Mouse (Mus musculus) limb, embryonic 14.5 days (tissue): ENCODE data around the gene Col12a1. TPM values are rescaled to one million over a fixed set of nuclear protein-coding genes. Genes with fewer than 3 reads are reported as not detected.

Experiments
- ATAC-seq: fragments of 200-750 bp; cut with Nextera tagmentation; 2 replicates; pipeline ENCODE4 v1.8.0; 2017; ENCODE audit warnings: low read depth, moderate number of reproducible peaks, moderate TSS enrichment; ENCODE audit not compliant: low FRiP score
- DNase-seq: peaks from one replicate; pipeline ENCODE4 v3.0.0-alpha.2; 2015; ENCODE audit warnings: low spot score
- H3K27ac ChIP-seq: fragments of 300-500 bp; sonication (generic); replicated peaks from 2 replicates; pipeline ENCODE4 v1.5.1; 2014; ENCODE audit warnings: low read depth, mild to moderate bottlenecking, low read length, moderate library complexity, mixed read lengths
- H3K27me3 ChIP-seq: fragments of 300-500 bp; sonication (generic); 2 replicates; pipeline ENCODE4 v1.6.1; 2014; ENCODE audit warnings: low read length, mixed read lengths; ENCODE audit not compliant: control insufficient read depth, insufficient read depth
- H3K36me3 ChIP-seq: fragments of 300-500 bp; sonication (generic); 2 replicates; pipeline ENCODE4 v1.6.1; 2014; ENCODE audit warnings: mild to moderate bottlenecking, low read length, moderate library complexity, mixed read lengths; ENCODE audit not compliant: control insufficient read depth, insufficient read depth
- H3K4me1 ChIP-seq: fragments of 300-500 bp; sonication (generic); 2 replicates; pipeline ENCODE4 v1.6.1; 2014; ENCODE audit warnings: antibody characterized with exemption, low read length, mixed read lengths; ENCODE audit not compliant: control insufficient read depth, insufficient read depth
- H3K4me2 ChIP-seq: fragments of 300-500 bp; sonication (generic); replicated peaks from 2 replicates; pipeline ENCODE4 v1.6.1; 2014; ENCODE audit warnings: low read depth, mild to moderate bottlenecking, low read length, moderate library complexity; ENCODE audit not compliant: severe bottlenecking
- H3K4me3 ChIP-seq: fragments of 300-500 bp; sonication (generic); replicated peaks from 2 replicates; pipeline ENCODE4 v1.5.1; 2014; ENCODE audit warnings: low read length
- H3K9ac ChIP-seq: fragments of 300-500 bp; sonication (generic); 2 replicates; pipeline ENCODE4 v1.6.1; 2014; ENCODE audit warnings: mild to moderate bottlenecking, low read depth, low read length, moderate library complexity; ENCODE audit not compliant: severe bottlenecking
- H3K9me3 ChIP-seq: fragments of 300-500 bp; sonication (generic); 2 replicates; pipeline ENCODE4 v1.6.1; 2016; ENCODE audit warnings: low read length; ENCODE audit not compliant: control insufficient read depth
- POLR2A ChIP-seq: fragments of 200-500 bp; IDR thresholded peaks from 2 replicates; pipeline ENCODE4 v1.8.0; 2012; ENCODE audit warnings: inconsistent platforms, mild to moderate bottlenecking, moderate library complexity, borderline replicate concordance; ENCODE audit not compliant: insufficient read depth, insufficient read length; ENCODE audit errors: extremely low read depth
- WGBS: fragments of 180-500 bp; shearing (Covaris S2); extraction: QIAGEN DNeasy Blood & Tissue Kit; methylation state at CpG from one replicate; pipeline ENCODE4 v1.1.7; 2014; 5-methylcytosine and 5-hydroxymethylcytosine counted together
- polyA plus RNA-seq, 2 experiments: library from polyadenylated mRNA; depleted of rRNA in 1 of 2; stranded (reverse) in 1 of 2; unstranded in 1 of 2; fragments of >200 nt; fragmentation: Nextera tagmentation in 1 of 2; extraction: Ambion mirVana in 1 of 2; gene quantifications; 2 replicates each; pipeline versions ENCODE4 v1.2.1 to v1.2.3; 2012 to 2014

Gene Col12a1
- polyA plus RNA-seq, 2 experiments, result 270 to 296 TPM

GRCm38 (mm10) chr9:79604546-79604945 lies 114.1 kb downstream of the Col12a1 start:
- no peak overlapping the region for H3K4me2 ChIP-seq
- no peak for TF ChIP-seq POLR2A
- no peak overlapping the region for H3K9ac ChIP-seq
- peaks cover 56% of the 10 kb centered on the region for H3K36me3 ChIP-seq
- 81% methylated on average over 3 of the region's 3 CpGs for WGBS
- no peaks in the 10 kb centered on the region for H3K9me3 ChIP-seq
- H3K4me1 ChIP-seq, result peaks cover 7% of the 10 kb centered on the region
- no peak overlapping the region for H3K4me3 ChIP-seq
- H3K27me3 ChIP-seq, result no peaks in the 10 kb centered on the region
- ATAC-seq, result no peak
- no peak overlapping the region for H3K27ac ChIP-seq
- no peak for DNase-seq

- ATAC-seq (no peak), DNase-seq (no peak)
- Histone ChIP-seq H3K9ac (no peak overlapping the region), H3K9me3 (no peaks in the 10 kb centered on the region), H3K4me1 (peaks cover 6% of the 10 kb centered on the region; the same call in 1 of the 2 replicates), H3K36me3 (peaks cover 57% of the 10 kb centered on the region), H3K27me3 (no peaks in the 10 kb centered on the region), H3K4me3 (no peak overlapping the region), H3K4me2 (no peak overlapping the region), H3K27ac (no peak overlapping the region)
- TF ChIP-seq POLR2A, result no peak
- 45% methylated on average over 2 of the region's 2 CpGs for WGBS
These were observed 115.2 kb downstream of the Col12a1 start for GRCm38 (mm10) chr9:79603448-79603847.

GRCm38 (mm10) chr9:79600237-79600570 lies 118.4 kb downstream of the Col12a1 start:
- H3K4me2 ChIP-seq, result no peak overlapping the region
- H3K27me3 ChIP-seq, result no peaks in the 10 kb centered on the region
- no peak for TF ChIP-seq POLR2A
- WGBS, result 84% methylated on average over 3 of the region's 3 CpGs
- H3K27ac ChIP-seq, result no peak overlapping the region
- H3K4me3 ChIP-seq, result no peak overlapping the region
- ATAC-seq (no peak), DNase-seq (no peak)
- H3K36me3 ChIP-seq, result peaks cover 57% of the 10 kb centered on the region
- H3K9me3 ChIP-seq, result no peaks in the 10 kb centered on the region
- no peaks in the 10 kb centered on the region for H3K4me1 ChIP-seq
- no peak overlapping the region for H3K9ac ChIP-seq

GRCm38 (mm10) chr9:79599395-79600236 lies 119.0 kb downstream of the Col12a1 start:
- H3K9ac ChIP-seq, result no peak overlapping the region
- no peak for ATAC-seq
- no peak for TF ChIP-seq POLR2A
- no peaks in the 10 kb centered on the region for H3K4me1 ChIP-seq
- 78% methylated on average over 20 of the region's 20 CpGs for WGBS
- H3K27me3 ChIP-seq, result no peaks in the 10 kb centered on the region
- no peak for DNase-seq
- H3K4me3 ChIP-seq, result no peak overlapping the region
- H3K36me3 ChIP-seq, result peaks cover 53% of the 10 kb centered on the region
- H3K27ac ChIP-seq, result 0 out of 2 replicates have a peak overlapping the region, but pooled peaks have one; percentile 33
- H3K4me2 ChIP-seq, result no peak overlapping the region
- H3K9me3 ChIP-seq, result no peaks in the 10 kb centered on the region

GRCm38 (mm10) chr9:79598578-79598977 lies 120.1 kb downstream of the Col12a1 start:
- Histone ChIP-seq H3K9me3 (no peaks in the 10 kb centered on the region), H3K27me3 (no peaks in the 10 kb centered on the region), H3K4me3 (no peak overlapping the region), H3K36me3 (peaks cover 49% of the 10 kb centered on the region), H3K4me2 (no peak overlapping the region), H3K4me1 (no peaks in the 10 kb centered on the region), H3K27ac (no peak overlapping the region), H3K9ac (no peak overlapping the region)
- ATAC-seq (0 out of 2 replicates have a peak, but pooled peaks have one; percentile 53), DNase-seq (no peak)
- WGBS, result 33% methylated on average over 1 of the region's 1 CpGs
- TF ChIP-seq POLR2A, result no peak
